Mouse (Mus musculus): Measurements from ENCODE around the gene Iqsec1. TPM values are rescaled to one million over a fixed set of nuclear protein-coding genes. Genes with fewer than 3 reads are reported as not detected.
"Not testable (repeated sequence)": the region's sequence is repeated elsewhere in the genome, so short reads cannot be mapped to it uniquely, and the experiment has no call there.

Gene Iqsec1
- polyA plus RNA-seq, 1 experiment from 2014 or later, result 15.0 TPM

GRCm38 (mm10) chr6:90648391-90648790 is 340.1 kb downstream of the Iqsec1 start:
- H3K4me1 ChIP-seq, result peaks cover 8% of the 10 kb centered on the region; the same call in 1 of the 2 replicates
- H3K36me3 ChIP-seq (replicated peaks), result no peaks in the 10 kb centered on the region
- WGBS, result 86% methylated on average over 6 of the region's 6 CpGs
- no peaks in the 10 kb centered on the region for H3K27me3 ChIP-seq
- ATAC-seq (ENCODE audit: low FRiP score), result no peak
- H3K4me3 ChIP-seq (replicated peaks), result no peak overlapping the region
- no peak overlapping the region for H3K9ac ChIP-seq
- no peak overlapping the region for H3K27ac ChIP-seq
- no peaks in the 10 kb centered on the region for H3K9me3 ChIP-seq
- H3K4me2 ChIP-seq, result no peak overlapping the region

- Histone ChIP-seq H3K27me3 (no peaks in the 10 kb centered on the region), H3K9ac (no peak overlapping the region), H3K4me2 (no peak overlapping the region), H3K27ac (no peak overlapping the region), H3K9me3 (no peaks in the 10 kb centered on the region), H3K4me3 (replicated peaks) (no peak overlapping the region), H3K36me3 (replicated peaks) (no peaks in the 10 kb centered on the region), H3K4me1 (peaks cover 8% of the 10 kb centered on the region; the same call in 1 of the 2 replicates)
- 79% methylated on average over 4 of the region's 4 CpGs for WGBS
- no peak for ATAC-seq (ENCODE audit: low FRiP score)
Measured at GRCm38 (mm10) chr6:90644965-90645364, 343.5 kb downstream of the Iqsec1 start.

- Histone ChIP-seq H3K27me3 (no peaks in the 10 kb centered on the region), H3K4me2 (no peak overlapping the region), H3K4me1 (peaks cover 8% of the 10 kb centered on the region; the same call in 1 of the 2 replicates), H3K36me3 (replicated peaks) (no peaks in the 10 kb centered on the region), H3K4me3 (replicated peaks) (no peak overlapping the region), H3K9me3 (no peaks in the 10 kb centered on the region), H3K9ac (no peak overlapping the region), H3K27ac (no peak overlapping the region)
- ATAC-seq (ENCODE audit: low FRiP score), result no peak
- WGBS, result 85% methylated on average over 3 of the region's 3 CpGs
Measured at GRCm38 (mm10) chr6:90643057-90643456, 345.4 kb downstream of the Iqsec1 start.

- no peaks in the 10 kb centered on the region for H3K9me3 ChIP-seq
- H3K9ac ChIP-seq, result no peak overlapping the region
- WGBS, result 76% methylated on average over 3 of the region's 3 CpGs
- H3K4me3 ChIP-seq (replicated peaks), result no peak overlapping the region
- H3K27ac ChIP-seq, result no peak overlapping the region
- no peaks in the 10 kb centered on the region for H3K27me3 ChIP-seq
- no peaks in the 10 kb centered on the region for H3K4me1 ChIP-seq
- ATAC-seq (ENCODE audit: low FRiP score), result no peak
- no peak overlapping the region for H3K4me2 ChIP-seq
- H3K36me3 ChIP-seq (replicated peaks), result no peaks in the 10 kb centered on the region
Measured at GRCm38 (mm10) chr6:90635611-90636010, 352.9 kb downstream of the Iqsec1 start.

GRCm38 (mm10) chr6:90635081-90635480 is 353.4 kb downstream of the Iqsec1 start:
- Histone ChIP-seq H3K4me3 (replicated peaks) (no peak overlapping the region), H3K27ac (no peak overlapping the region), H3K9ac (no peak overlapping the region), H3K4me1 (no peaks in the 10 kb centered on the region), H3K27me3 (no peaks in the 10 kb centered on the region), H3K9me3 (no peaks in the 10 kb centered on the region), H3K4me2 (no peak overlapping the region), H3K36me3 (replicated peaks) (no peaks in the 10 kb centered on the region)
- 46% methylated on average over 4 of the region's 4 CpGs for WGBS
- no peak for ATAC-seq (ENCODE audit: low FRiP score)

- not testable (repeated sequence) for H3K27ac ChIP-seq; H3K9ac ChIP-seq; H3K4me3 ChIP-seq (replicated peaks); H3K36me3 ChIP-seq (replicated peaks); H3K9me3 ChIP-seq; H3K4me1 ChIP-seq; ATAC-seq (ENCODE audit: low FRiP score); H3K27me3 ChIP-seq; H3K4me2 ChIP-seq
- WGBS, result 76% methylated on average over 3 of the region's 3 CpGs
Measured at GRCm38 (mm10) chr6:90632526-90632925, 356.0 kb downstream of the Iqsec1 start.

- no peak overlapping the region for H3K27ac ChIP-seq
- ATAC-seq (ENCODE audit: low FRiP score), result no peak
- H3K4me1 ChIP-seq, result no peaks in the 10 kb centered on the region
- H3K27me3 ChIP-seq, result no peaks in the 10 kb centered on the region
- H3K36me3 ChIP-seq (replicated peaks), result no peaks in the 10 kb centered on the region
- 90% methylated on average over 7 of the region's 7 CpGs for WGBS
- no peak overlapping the region for H3K4me2 ChIP-seq
- no peak overlapping the region for H3K9ac ChIP-seq
- no peaks in the 10 kb centered on the region for H3K9me3 ChIP-seq
- H3K4me3 ChIP-seq (replicated peaks), result no peak overlapping the region
Measured at GRCm38 (mm10) chr6:90630427-90630826, 358.1 kb downstream of the Iqsec1 start.

GRCm38 (mm10) chr6:90629506-90629905 is 359.0 kb downstream of the Iqsec1 start:
- 93% methylated on average over 6 of the region's 6 CpGs for WGBS
- no peak for ATAC-seq (ENCODE audit: low FRiP score)
- no peak overlapping the region for H3K4me3 ChIP-seq (replicated peaks)

GRCm38 (mm10) chr6:90627556-90627955 is 360.9 kb downstream of the Iqsec1 start:
- no peaks in the 10 kb centered on the region for H3K9me3 ChIP-seq
- H3K4me3 ChIP-seq (replicated peaks), result no peak overlapping the region
- no peak overlapping the region for H3K9ac ChIP-seq
- no peak overlapping the region for H3K27ac ChIP-seq
- no peak for ATAC-seq (ENCODE audit: low FRiP score)
- H3K27me3 ChIP-seq, result no peaks in the 10 kb centered on the region
- WGBS, result 86% methylated on average over 4 of the region's 4 CpGs
- no peaks in the 10 kb centered on the region for H3K4me1 ChIP-seq
- H3K4me2 ChIP-seq, result no peak overlapping the region
- no peaks in the 10 kb centered on the region for H3K36me3 ChIP-seq (replicated peaks)

More at GRCm38 (mm10) chr6:90629506-90629905, 359.0 kb downstream of the Iqsec1 start:
- Histone ChIP-seq H3K9me3 (no peaks in the 10 kb centered on the region), H3K27me3 (no peaks in the 10 kb centered on the region), H3K4me1 (no peaks in the 10 kb centered on the region), H3K4me2 (no peak overlapping the region), H3K36me3 (replicated peaks) (no peaks in the 10 kb centered on the region), H3K27ac (no peak overlapping the region), H3K9ac (no peak overlapping the region)

GRCm38 (mm10) chr6:90625207-90625994 is 363.1 kb downstream of the Iqsec1 start:
- H3K4me1 ChIP-seq, result peaks cover 5% of the 10 kb centered on the region; the same call in 1 of the 2 replicates
- no peaks in the 10 kb centered on the region for H3K27me3 ChIP-seq
- 83% methylated on average over 7 of the region's 7 CpGs for WGBS
- H3K27ac ChIP-seq, result no peak overlapping the region
- ATAC-seq (ENCODE audit: low FRiP score), result no peak
- H3K4me2 ChIP-seq, result no peak overlapping the region
- H3K9me3 ChIP-seq, result no peaks in the 10 kb centered on the region
- no peaks in the 10 kb centered on the region for H3K36me3 ChIP-seq (replicated peaks)
- H3K4me3 ChIP-seq (replicated peaks), result no peak overlapping the region
- H3K9ac ChIP-seq, result no peak overlapping the region

- no peak overlapping the region for H3K9ac ChIP-seq
- ATAC-seq (ENCODE audit: low FRiP score), result no peak
- H3K9me3 ChIP-seq, result no peaks in the 10 kb centered on the region
- WGBS, result 80% methylated on average over 11 of the region's 11 CpGs
- no peak overlapping the region for H3K4me3 ChIP-seq (replicated peaks)
- peaks cover 5% of the 10 kb centered on the region; the same call in 1 of the 2 replicates for H3K4me1 ChIP-seq
- no peak overlapping the region for H3K27ac ChIP-seq
- no peaks in the 10 kb centered on the region for H3K27me3 ChIP-seq
- no peaks in the 10 kb centered on the region for H3K36me3 ChIP-seq (replicated peaks)
- H3K4me2 ChIP-seq, result no peak overlapping the region
Measured at GRCm38 (mm10) chr6:90624733-90625132, 363.8 kb downstream of the Iqsec1 start.

- no peak overlapping the region for H3K9ac ChIP-seq
- no peaks in the 10 kb centered on the region for H3K27me3 ChIP-seq
Measured at GRCm38 (mm10) chr6:90624184-90624583, 364.3 kb downstream of the Iqsec1 start.

GRCm38 (mm10) chr6:90623456-90623836 is 365.0 kb downstream of the Iqsec1 start:
- H3K4me3 ChIP-seq (replicated peaks), result no peak overlapping the region
- no peak for ATAC-seq (ENCODE audit: low FRiP score)

More at GRCm38 (mm10) chr6:90624184-90624583, 364.3 kb downstream of the Iqsec1 start:
- 87% methylated on average over 6 of the region's 6 CpGs for WGBS
- H3K4me3 ChIP-seq (replicated peaks), result no peak overlapping the region
- no peak for ATAC-seq (ENCODE audit: low FRiP score)
- no peaks in the 10 kb centered on the region for H3K9me3 ChIP-seq
- peaks cover 5% of the 10 kb centered on the region; the same call in 1 of the 2 replicates for H3K4me1 ChIP-seq
- H3K4me2 ChIP-seq, result no peak overlapping the region
- no peak overlapping the region for H3K27ac ChIP-seq
- H3K36me3 ChIP-seq (replicated peaks), result no peaks in the 10 kb centered on the region

More at GRCm38 (mm10) chr6:90623456-90623836, 365.0 kb downstream of the Iqsec1 start:
- H3K36me3 ChIP-seq (replicated peaks), result no peaks in the 10 kb centered on the region
- H3K4me2 ChIP-seq, result no peak overlapping the region
- H3K9me3 ChIP-seq, result no peaks in the 10 kb centered on the region
- no peaks in the 10 kb centered on the region for H3K27me3 ChIP-seq
- peaks cover 5% of the 10 kb centered on the region; the same call in 1 of the 2 replicates for H3K4me1 ChIP-seq
- no peak overlapping the region for H3K27ac ChIP-seq
- H3K9ac ChIP-seq, result no peak overlapping the region
- WGBS, result 84% methylated on average over 5 of the region's 5 CpGs

Measured in forebrain, embryonic 12.5 days (tissue).